ENCODE assay signal across 8 mouse cellular contexts in genomic region chr2:30473431-30474031, GRCm38 (mm10). TPM values are rescaled to one million over a fixed set of nuclear protein-coding genes. Genes with fewer than 3 reads are reported as not detected.
A peak's percentile ranks its signal among the peaks of the same experiment; 100 is the strongest.
DNase-seq lines count a peak whose midpoint lies in the region; ATAC-seq lines count a peak whose summit lies in the region.

No protein-coding gene starts in this region.

- peak overlapping the region; percentile 98 for H3K4me2 ChIP-seq in hindbrain, embryonic 14.5 days (replicated peaks)
- H3K4me2 ChIP-seq in liver, embryonic 13.5 days: peak overlapping the region; percentile 69
- H3K4me2 ChIP-seq in neural tube, embryonic 14.5 days (ENCODE audit: low read depth, low read length): peak overlapping the region; percentile 92

- ATAC-seq in erythroblast, adult 5-6 weeks (replicated peaks; ENCODE audit: low FRiP score, poor library complexity, severe bottlenecking): no peak
- peak; percentile 35 for ATAC-seq in hindbrain, embryonic 14.5 days (ENCODE audit: low FRiP score)
- peak; percentile 25; the same call in 1 of the 2 replicates for ATAC-seq in liver, embryonic 13.5 days (ENCODE audit: low read depth)
- ATAC-seq in neural tube, embryonic 14.5 days (ENCODE audit: low read depth): peak; percentile 41
- no peak for ATAC-seq in activated CD4-positive, CD25-positive, alpha-beta regulatory T cell, adult 4 months

- H3K9me3 ChIP-seq in erythroblast, embryonic 14.5 days (ENCODE audit: control insufficient read depth, low read length): no peaks in the 10 kb centered on the region; the same call in 1 of the 2 replicates
- H3K9me3 ChIP-seq in hindbrain, embryonic 14.5 days (ENCODE audit: control insufficient read depth, low read length): no peaks in the 10 kb centered on the region
- no peaks in the 10 kb centered on the region for H3K9me3 ChIP-seq in liver, embryonic 13.5 days (replicated peaks)
- H3K9me3 ChIP-seq in neural tube, embryonic 14.5 days (ENCODE audit: control insufficient read depth, low read length): no peaks in the 10 kb centered on the region

- peak overlapping the region; percentile 90 for H3K27ac ChIP-seq in hindbrain, embryonic 14.5 days
- H3K27ac ChIP-seq in liver, embryonic 13.5 days: peak overlapping the region; percentile 13; the same call in 1 of the 2 replicates
- peak overlapping the region; percentile 75 for H3K27ac ChIP-seq in neural tube, embryonic 14.5 days (ENCODE audit: low read depth, low read length)

- peak; percentile 65 for DNase-seq in urinary bladder, postnatal 4 days (ENCODE audit: low spot score in 2 of 2)
- no peak for DNase-seq in urinary bladder, postnatal 36 days (ENCODE audit: low spot score in 2 of 2)
- DNase-seq in hindbrain, embryonic 14.5 days (ENCODE audit: low spot score): peak; percentile 46
- no peak for DNase-seq in liver, embryonic 13.5 days

- under 1% methylated on average over 73 of the region's 80 CpGs for WGBS in hindbrain, embryonic 14.5 days
- WGBS in liver, embryonic 13.5 days (ENCODE audit: insufficient replicate concordance): under 1% methylated on average over 67 of the region's 80 CpGs
- 0% methylated on average over 59 of the region's 80 CpGs for WGBS in neural tube, embryonic 14.5 days

- peaks cover 12% of the 10 kb centered on the region for H3K4me1 ChIP-seq in erythroblast, embryonic 14.5 days (ENCODE audit: control insufficient read depth)
- H3K4me1 ChIP-seq in hindbrain, embryonic 14.5 days (replicated peaks; ENCODE audit: control insufficient read depth, insufficient read depth, low read length): peaks cover 20% of the 10 kb centered on the region
- peaks cover 30% of the 10 kb centered on the region for H3K4me1 ChIP-seq in liver, embryonic 13.5 days (replicated peaks)
- peaks cover 8% of the 10 kb centered on the region; the same call in 1 of the 2 replicates for H3K4me1 ChIP-seq in neural tube, embryonic 14.5 days (ENCODE audit: control insufficient read depth, insufficient read depth, low read length)

- peak overlapping the region; percentile 46 for H3K4me3 ChIP-seq in erythroblast, embryonic 14.5 days (replicated peaks)
- peak overlapping the region; percentile 89 for H3K4me3 ChIP-seq in hindbrain, embryonic 14.5 days (replicated peaks; ENCODE audit: low read length)
- peak overlapping the region; percentile 59 for H3K4me3 ChIP-seq in liver, embryonic 13.5 days (replicated peaks)
- H3K4me3 ChIP-seq in neural tube, embryonic 14.5 days (ENCODE audit: low read depth, low read length): peak overlapping the region; percentile 82

- H3K36me3 ChIP-seq in erythroblast, embryonic 14.5 days (ENCODE audit: control insufficient read depth): no peaks in the 10 kb centered on the region
- no peaks in the 10 kb centered on the region for H3K36me3 ChIP-seq in hindbrain, embryonic 14.5 days (replicated peaks; ENCODE audit: control insufficient read depth, insufficient read depth)
- H3K36me3 ChIP-seq in liver, embryonic 13.5 days: no peaks in the 10 kb centered on the region
- H3K36me3 ChIP-seq in neural tube, embryonic 14.5 days (ENCODE audit: control insufficient read depth, insufficient read depth, low read length): no peaks in the 10 kb centered on the region

- peaks cover 79% of the 10 kb centered on the region for H3K27me3 ChIP-seq in erythroblast, embryonic 14.5 days (ENCODE audit: control insufficient read depth)
- H3K27me3 ChIP-seq in hindbrain, embryonic 14.5 days (ENCODE audit: control insufficient read depth, insufficient read depth, low read length): no peaks in the 10 kb centered on the region
- H3K27me3 ChIP-seq in liver, embryonic 13.5 days: peaks cover 82% of the 10 kb centered on the region
- no peaks in the 10 kb centered on the region for H3K27me3 ChIP-seq in neural tube, embryonic 14.5 days (ENCODE audit: control insufficient read depth, insufficient read depth, low read length)

- peak overlapping the region; percentile 95 for H3K9ac ChIP-seq in hindbrain, embryonic 14.5 days
- H3K9ac ChIP-seq in liver, embryonic 13.5 days: peak overlapping the region; percentile 67
- peak overlapping the region; percentile 90 for H3K9ac ChIP-seq in neural tube, embryonic 14.5 days (replicated peaks; ENCODE audit: low read depth, low read length)

RNA-seq across cellular contexts. Expression of gene Ier5l, which starts 0.5 kb away (rescaled TPM):
- 0.02 TPM in 2 replicates for polyA plus RNA-seq in erythroblast, embryonic 14.5 days (2012)
- not detected in 2 replicates for total RNA-seq in erythroblast, adult 5-6 weeks (2015; ENCODE audit: low replicate concordance)
- total RNA-seq in erythroblast, adult 5-6 weeks (2017; ENCODE audit: low replicate concordance): not detected in 2 replicates
- polyA plus RNA-seq in hindbrain, embryonic 14.5 days (2014; fragmentation: Nextera tagmentation; extraction: Ambion mirVana): 2.4 and 2.7 TPM in 2 replicates
- 0.12 and 0.13 TPM in 2 replicates for polyA plus RNA-seq in liver, embryonic 13.5 days (2015; fragmentation: Nextera tagmentation; extraction: Ambion mirVana)
- polyA plus RNA-seq in neural tube, embryonic 14.5 days (2014; fragmentation: Nextera tagmentation; extraction: Ambion mirVana): 2.3 and 2.6 TPM in 2 replicates
- polyA plus RNA-seq in activated CD4-positive, CD25-positive, alpha-beta regulatory T cell, adult 4 months (2017; shearing (Covaris generic)): under 1 TPM in 1 of 2 experiments, not detected in 1; 0.16 TPM

RNA-seq across cellular contexts. Expression of gene Ptpa, which starts 57.7 kb away (rescaled TPM):
- polyA plus RNA-seq in erythroblast, embryonic 14.5 days (2012): 150 and 192 TPM in 2 replicates
- 121 and 149 TPM in 2 replicates for total RNA-seq in erythroblast, adult 5-6 weeks (2015; ENCODE audit: low replicate concordance)
- 118 and 183 TPM in 2 replicates for total RNA-seq in erythroblast, adult 5-6 weeks (2017; ENCODE audit: low replicate concordance)
- polyA plus RNA-seq in hindbrain, embryonic 14.5 days (2014; fragmentation: Nextera tagmentation; extraction: Ambion mirVana): 71.7 and 79.8 TPM in 2 replicates
- polyA plus RNA-seq in liver, embryonic 13.5 days (2015; fragmentation: Nextera tagmentation; extraction: Ambion mirVana): 142 and 147 TPM in 2 replicates
- polyA plus RNA-seq in neural tube, embryonic 14.5 days (2014; fragmentation: Nextera tagmentation; extraction: Ambion mirVana): 65.8 and 70.7 TPM in 2 replicates
- polyA plus RNA-seq in activated CD4-positive, CD25-positive, alpha-beta regulatory T cell, adult 4 months (2017; shearing (Covaris generic)): 10 to 100 TPM; 46.4 to 73.2 TPM

RNA-seq across cellular contexts. Expression of gene Crat, which starts 57.9 kb away (rescaled TPM):
- 15.6 and 20.5 TPM in 2 replicates for polyA plus RNA-seq in erythroblast, embryonic 14.5 days (2012)
- 42.0 and 69.4 TPM in 2 replicates for total RNA-seq in erythroblast, adult 5-6 weeks (2015; ENCODE audit: low replicate concordance)
- 51.8 and 55.1 TPM in 2 replicates for total RNA-seq in erythroblast, adult 5-6 weeks (2017; ENCODE audit: low replicate concordance)
- polyA plus RNA-seq in hindbrain, embryonic 14.5 days (2014; fragmentation: Nextera tagmentation; extraction: Ambion mirVana): 30.3 and 32.0 TPM in 2 replicates
- 20.5 and 23.9 TPM in 2 replicates for polyA plus RNA-seq in liver, embryonic 13.5 days (2015; fragmentation: Nextera tagmentation; extraction: Ambion mirVana)
- polyA plus RNA-seq in neural tube, embryonic 14.5 days (2014; fragmentation: Nextera tagmentation; extraction: Ambion mirVana): 27.7 and 32.4 TPM in 2 replicates
- 1 to 10 TPM; 2.9 to 3.5 TPM for polyA plus RNA-seq in activated CD4-positive, CD25-positive, alpha-beta regulatory T cell, adult 4 months (2017; shearing (Covaris generic))

Comparison
In these comparisons a context has a peak if more than half of its experiments do, and no peak if none do; other contexts are left out.
1. DNase-seq: peak in urinary bladder, postnatal 4 days (2 of 2) and hindbrain, embryonic 14.5 days (single experiment); none in urinary bladder, postnatal 36 days (0 of 2) and liver, embryonic 13.5 days (single experiment).
2. ATAC-seq: peak in hindbrain, embryonic 14.5 days (single experiment), liver, embryonic 13.5 days (single experiment) and neural tube, embryonic 14.5 days (single experiment); none in erythroblast, adult 5-6 weeks (single experiment) and activated CD4-positive, CD25-positive, alpha-beta regulatory T cell, adult 4 months (single experiment).
3. H3K27ac ChIP-seq: peak in every context shown above with its lines; median percentile 90 in hindbrain, embryonic 14.5 days; 75 in neural tube, embryonic 14.5 days; 13 in liver, embryonic 13.5 days.
4. Peak in every context shown above with its lines, with median percentiles within 50 percentile points of each other: H3K4me3 ChIP-seq, H3K4me2 ChIP-seq and H3K9ac ChIP-seq.